Mouse (Mus musculus) adrenal gland, adult 18-20 months (tissue): ENCODE data around the gene Eogt. TPM values are rescaled to one million over a fixed set of nuclear protein-coding genes. Genes with fewer than 3 reads are reported as not detected.

Experiments used
- DNase-seq, 2 experiments: peaks; one replicate each; pipeline ENCODE4 v3.0.0; 2021 to 2022; ENCODE audit warnings: low spot score in 2 of 2
- long read RNA-seq, 2 experiments: library from polyadenylated mRNA; stranded (forward); transcript quantifications; one replicate each; pipeline ENCODE4 v2.0.0; 2021
- total RNA-seq, 2 experiments: library from RNA; stranded (reverse); gene quantifications; 1 replicate in 1 of 2; 2 replicates in 1 of 2; pipeline ENCODE4 v1.2.3; 2021

Gene Eogt
- 10 to 100 TPM; 20.4 to 27.1 TPM for total RNA-seq
- long read RNA-seq, experiment 1, full-length matches to known transcripts, result 8 of 13 reads
- long read RNA-seq, experiment 1, partial matches to known transcripts, result 1 of 13 reads
- long read RNA-seq, experiment 1, other reads (novel, unspliced or antisense), result 4 of 13 reads
- long read RNA-seq, experiment 2, full-length matches to known transcripts, result 17 of 29 reads
- long read RNA-seq, experiment 2, partial matches to known transcripts, result 8 of 29 reads
- long read RNA-seq, experiment 2, other reads (novel, unspliced or antisense), result 4 of 29 reads

- DNase-seq, result peak; percentile 84 to 85
Observed at GRCm38 (mm10) chr6:97148383-97149251, at the start of gene Eogt. Eogt (minus strand) TSS chr6:97149182.

GRCm38 (mm10) chr6:97179367-97179828 lies 30.4 kb upstream of the Eogt start:
- no peak for DNase-seq

GRCm38 (mm10) chr6:97178491-97179366 lies 29.7 kb upstream of the Eogt start, which contains the start of gene Tmf1:
Tmf1 (minus strand) TSS chr6:97179122.
- peak; percentile 95 for DNase-seq

- no peak for DNase-seq
Observed at GRCm38 (mm10) chr6:97175716-97176115, 26.7 kb upstream of the Eogt start.

GRCm38 (mm10) chr6:97150156-97150555 lies 1.2 kb upstream of the Eogt start:
- no peak for DNase-seq

- no peak for DNase-seq
Observed at GRCm38 (mm10) chr6:97149721-97150120, 739 bp upstream of the Eogt start.

GRCm38 (mm10) chr6:97147755-97148382 lies 1.1 kb downstream of the Eogt start:
- peak; percentile 66 to 67 for DNase-seq

GRCm38 (mm10) chr6:97145156-97145555 lies 3.8 kb downstream of the Eogt start:
- DNase-seq, result peak; percentile 34 to 41

- peak; percentile 46 to 58 for DNase-seq
Observed at GRCm38 (mm10) chr6:97144359-97144758, 4.6 kb downstream of the Eogt start.

GRCm38 (mm10) chr6:97142611-97143010 lies 6.4 kb downstream of the Eogt start:
- no peak for DNase-seq

- no peak for DNase-seq
Observed at GRCm38 (mm10) chr6:97141811-97142210, 7.2 kb downstream of the Eogt start.

- DNase-seq, result no peak
Observed at GRCm38 (mm10) chr6:97132707-97133303, 16.2 kb downstream of the Eogt start.

GRCm38 (mm10) chr6:97131808-97132207 lies 17.2 kb downstream of the Eogt start:
- no peak for DNase-seq

- DNase-seq, result no peak
Observed at GRCm38 (mm10) chr6:97130979-97131378, 18.0 kb downstream of the Eogt start.

- DNase-seq, result no peak
Observed at GRCm38 (mm10) chr6:97124336-97125010, 24.5 kb downstream of the Eogt start.

- DNase-seq, result no peak
Observed at GRCm38 (mm10) chr6:97120922-97121321, 28.1 kb downstream of the Eogt start.

GRCm38 (mm10) chr6:97118327-97118726 lies 30.7 kb downstream of the Eogt start:
- no peak for DNase-seq

GRCm38 (mm10) chr6:97116896-97117295 lies 32.1 kb downstream of the Eogt start:
- no peak for DNase-seq

GRCm38 (mm10) chr6:97114821-97115220 lies 34.2 kb downstream of the Eogt start:
- no peak for DNase-seq

- no peak for DNase-seq
Observed at GRCm38 (mm10) chr6:97112177-97112576, 36.8 kb downstream of the Eogt start.
